Mouse (Mus musculus): Measurements from ENCODE around the gene Olfr305. TPM values are rescaled to one million over a fixed set of nuclear protein-coding genes. Genes with fewer than 3 reads are reported as not detected.
"Not testable (repeated sequence)": the region's sequence is repeated elsewhere in the genome, so short reads cannot be mapped to it uniquely, and the experiment has no call there.

Olfr305 gene
- polyA plus RNA-seq (2015; fragmentation: Nextera tagmentation; extraction: Ambion mirVana), result not detected in 2 replicates

DNA sequence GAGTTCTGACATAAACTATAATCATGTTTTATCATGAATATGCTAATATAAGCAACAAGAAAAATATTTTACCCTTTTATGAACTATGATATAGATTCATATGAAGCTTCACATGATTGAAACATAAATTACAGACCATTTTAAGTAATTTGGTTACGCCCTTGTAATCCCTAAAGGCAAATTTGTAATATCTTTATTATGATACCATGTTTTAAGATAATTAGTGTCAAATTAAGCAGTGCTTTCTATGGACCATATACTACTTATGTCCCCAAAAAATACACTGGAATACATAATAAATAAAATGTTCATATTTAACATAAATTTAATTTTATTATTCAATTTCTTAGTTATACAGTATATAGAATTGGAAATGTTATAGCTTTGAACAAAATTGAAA lies at the start of gene Olfr305:
Olfr305 (minus strand) TSS at position 101 of the 400 bp plus-strand sequence.
- H3K4me2 ChIP-seq, result no peak within 1 kb of the TSS
- no peak within 1 kb of the TSS for H3K4me3 ChIP-seq
- no peaks in the 10 kb centered on the region for H3K36me3 ChIP-seq
- no peak within 1 kb of the TSS for H3K27ac ChIP-seq
- H3K4me1 ChIP-seq, result no peaks in the 10 kb centered on the region
- 83% methylated on average over 1 of the region's 1 CpGs for WGBS
- H3K9me3 ChIP-seq, result no peaks in the 10 kb centered on the region
- H3K9ac ChIP-seq, result no peak within 1 kb of the TSS
- no peaks in the 10 kb centered on the region for H3K27me3 ChIP-seq
- ATAC-seq (ENCODE audit: insufficient number of reproducible peaks, low FRiP score, low TSS enrichment, low read depth), result no peak

DNA sequence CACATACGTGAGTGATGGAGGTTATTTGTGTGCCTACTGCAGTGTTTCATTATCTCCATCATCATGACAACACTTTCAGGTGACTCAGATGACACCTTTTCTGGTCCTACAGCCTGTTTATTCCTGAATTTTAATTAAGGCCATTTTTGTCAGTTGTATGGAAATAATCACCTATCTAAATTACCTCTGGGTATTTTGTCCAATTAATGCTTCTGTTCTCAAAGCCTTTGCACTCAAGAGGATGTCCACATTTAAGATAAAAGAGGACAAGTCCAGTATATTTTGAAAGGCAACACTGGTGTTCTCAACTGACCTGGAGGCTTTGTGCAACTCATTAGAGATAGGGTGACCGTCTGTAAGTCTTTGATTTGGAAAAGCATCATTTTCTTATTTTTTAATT lies 36.8 kb upstream of the Olfr305 start, which contains the start of gene Olfr301:
Olfr301 (plus strand) TSS at position 301 of the 400 bp plus-strand sequence.
- WGBS, result 76% methylated on average over 2 of the region's 2 CpGs
- H3K9me3 ChIP-seq, result no peaks in the 10 kb centered on the region
- H3K4me3 ChIP-seq, result no peak within 1 kb of the TSS
- no peak for ATAC-seq (ENCODE audit: insufficient number of reproducible peaks, low FRiP score, low TSS enrichment, low read depth)
- H3K36me3 ChIP-seq, result no peaks in the 10 kb centered on the region
- H3K27me3 ChIP-seq, result no peaks in the 10 kb centered on the region
- no peak within 1 kb of the TSS for H3K27ac ChIP-seq
- H3K4me2 ChIP-seq, result no peak within 1 kb of the TSS
- H3K9ac ChIP-seq, result no peak within 1 kb of the TSS
- no peaks in the 10 kb centered on the region for H3K4me1 ChIP-seq

DNA sequence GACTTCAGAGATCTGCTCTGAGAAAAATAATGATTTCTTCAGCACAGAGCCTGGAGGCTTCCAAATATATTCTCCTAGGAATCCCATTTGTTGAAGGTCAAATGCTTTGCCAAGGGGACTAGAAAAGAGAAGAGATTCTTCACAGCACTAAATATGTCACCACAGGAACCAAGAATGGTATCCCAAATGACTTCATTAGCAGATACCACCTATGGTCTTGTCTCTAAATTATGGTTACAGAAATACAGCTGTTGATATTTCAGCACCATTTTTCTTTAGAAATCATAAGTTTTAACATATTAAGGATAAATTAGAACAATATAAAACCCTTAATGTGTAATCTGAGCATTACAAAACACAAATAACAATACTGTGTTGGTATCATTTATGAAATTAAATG lies 31.0 kb upstream of the Olfr305 start, which contains the start of gene Olfr303:
Olfr303 (minus strand) TSS at position 101 of the 400 bp plus-strand sequence.
- no peak for ATAC-seq (ENCODE audit: insufficient number of reproducible peaks, low FRiP score, low TSS enrichment, low read depth)
- Histone ChIP-seq H3K27ac (no peak within 1 kb of the TSS), H3K36me3 (no peaks in the 10 kb centered on the region), H3K4me1 (no peaks in the 10 kb centered on the region), H3K9me3 (no peaks in the 10 kb centered on the region), H3K9ac (no peak within 1 kb of the TSS), H3K4me2 (no peak within 1 kb of the TSS), H3K4me3 (no peak within 1 kb of the TSS), H3K27me3 (no peaks in the 10 kb centered on the region)

DNA sequence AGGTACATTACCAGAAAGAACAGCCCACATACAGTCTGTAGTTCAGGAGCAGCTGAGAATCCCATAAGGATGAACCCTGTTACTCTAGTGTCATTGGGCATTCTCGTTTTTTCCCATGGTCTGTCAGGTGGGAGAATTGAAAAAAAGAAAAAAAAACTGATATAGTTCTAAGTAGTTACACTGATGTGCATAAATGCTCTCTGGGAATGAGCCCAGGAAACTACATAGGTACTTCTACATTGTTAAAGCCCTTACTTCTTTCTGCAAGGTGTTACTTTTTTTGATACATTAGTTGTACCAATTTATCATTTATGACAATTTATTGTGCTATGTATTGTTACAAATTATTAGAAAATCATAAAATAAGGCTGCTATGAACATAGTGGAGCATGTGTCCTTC lies 19.8 kb upstream of the Olfr305 start, which contains the start of gene Olfr304:
Olfr304 (minus strand) TSS at position 101 of the 400 bp plus-strand sequence.
- Histone ChIP-seq H3K27ac (no peak within 1 kb of the TSS), H3K4me3 (no peak within 1 kb of the TSS), H3K9ac (no peak within 1 kb of the TSS), H3K4me1 (no peaks in the 10 kb centered on the region), H3K36me3 (no peaks in the 10 kb centered on the region), H3K27me3 (no peaks in the 10 kb centered on the region), H3K9me3 (no peaks in the 10 kb centered on the region), H3K4me2 (no peak within 1 kb of the TSS)
- no peak for ATAC-seq (ENCODE audit: insufficient number of reproducible peaks, low FRiP score, low TSS enrichment, low read depth)
- WGBS, result 70% methylated on average over 1 of the region's 1 CpGs

DNA sequence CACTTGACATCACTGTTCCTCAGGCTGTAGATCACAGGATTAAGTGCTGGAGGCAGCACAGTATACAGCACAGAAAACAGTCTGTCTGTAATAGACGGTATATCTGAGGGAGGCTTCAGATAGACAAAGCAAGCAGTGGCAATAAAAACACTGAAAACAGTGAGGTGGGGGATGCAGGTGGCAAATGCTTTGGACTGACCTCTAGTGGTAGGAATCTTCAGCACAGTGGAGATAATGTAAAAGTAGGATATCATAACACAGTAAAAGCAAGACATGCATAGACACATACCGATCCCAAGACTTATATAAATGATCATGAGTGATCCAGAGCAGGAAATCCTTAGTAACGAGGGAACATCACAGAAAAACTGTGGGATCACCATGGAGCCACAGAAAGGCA lies 19.0 kb upstream of the Olfr305 start:
- Histone ChIP-seq H3K4me3 (no peak overlapping the region), H3K4me2 (no peak overlapping the region), H3K27ac (no peak overlapping the region), H3K36me3 (no peaks in the 10 kb centered on the region), H3K4me1 (no peaks in the 10 kb centered on the region), H3K9me3 (no peaks in the 10 kb centered on the region), H3K27me3 (no peaks in the 10 kb centered on the region), H3K9ac (no peak overlapping the region)
- no peak for ATAC-seq (ENCODE audit: insufficient number of reproducible peaks, low FRiP score, low TSS enrichment, low read depth)
- WGBS, result 67% methylated on average over 3 of the region's 3 CpGs

DNA sequence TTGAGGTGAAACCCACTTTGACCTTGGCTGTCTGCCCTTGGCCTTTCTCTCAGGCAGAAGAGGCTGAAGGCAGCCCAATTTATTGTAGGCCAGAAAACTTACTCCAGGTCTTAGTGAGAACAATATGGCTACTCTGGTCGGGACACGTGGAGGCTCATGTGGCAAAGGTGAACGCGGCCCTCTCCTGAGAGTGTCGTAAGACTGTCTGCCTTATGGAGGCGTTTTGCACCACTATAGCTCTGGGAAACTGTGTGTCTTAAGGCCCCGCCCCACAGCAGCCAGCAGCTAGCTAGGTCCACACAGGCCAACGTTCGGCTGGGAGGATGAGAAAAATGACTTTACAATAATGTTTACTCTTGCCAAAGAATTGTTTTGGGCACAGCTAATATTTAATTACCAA lies 20.4 kb downstream of the Olfr305 start:
- not testable (repeated sequence) for H3K36me3 ChIP-seq; H3K9ac ChIP-seq; H3K4me2 ChIP-seq; H3K4me3 ChIP-seq; H3K4me1 ChIP-seq; H3K27me3 ChIP-seq; H3K27ac ChIP-seq; H3K9me3 ChIP-seq; ATAC-seq (ENCODE audit: insufficient number of reproducible peaks, low FRiP score, low TSS enrichment, low read depth)
- WGBS, result 85% methylated on average over 9 of the region's 9 CpGs

DNA sequence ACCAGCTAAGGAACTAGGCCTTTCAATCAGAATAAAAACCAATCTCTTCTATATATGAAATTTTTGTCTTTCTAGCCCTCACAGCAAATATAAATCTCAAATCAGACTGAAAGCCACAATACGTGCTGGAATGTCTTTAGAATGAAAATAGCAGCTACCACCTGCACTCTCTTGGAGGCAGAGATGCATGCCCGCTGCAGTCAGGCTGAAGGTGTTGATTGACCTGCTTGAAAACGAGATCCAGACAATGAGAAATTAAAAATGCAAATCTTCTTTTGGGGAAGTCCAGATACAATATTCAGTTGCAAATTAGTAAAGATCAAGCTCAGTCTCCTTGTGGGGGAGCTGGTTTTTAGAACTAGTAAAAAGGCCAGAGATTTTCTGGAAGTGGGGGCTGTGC lies 22.5 kb downstream of the Olfr305 start:
- H3K36me3 ChIP-seq, result no peaks in the 10 kb centered on the region
- H3K27ac ChIP-seq, result no peak overlapping the region
- 70% methylated on average over 3 of the region's 3 CpGs for WGBS
- H3K4me1 ChIP-seq, result no peaks in the 10 kb centered on the region
- H3K27me3 ChIP-seq, result no peaks in the 10 kb centered on the region
- H3K9me3 ChIP-seq, result no peaks in the 10 kb centered on the region
- H3K4me3 ChIP-seq, result no peak overlapping the region
- no peak overlapping the region for H3K4me2 ChIP-seq
- no peak for ATAC-seq (ENCODE audit: insufficient number of reproducible peaks, low FRiP score, low TSS enrichment, low read depth)
- no peak overlapping the region for H3K9ac ChIP-seq

DNA sequence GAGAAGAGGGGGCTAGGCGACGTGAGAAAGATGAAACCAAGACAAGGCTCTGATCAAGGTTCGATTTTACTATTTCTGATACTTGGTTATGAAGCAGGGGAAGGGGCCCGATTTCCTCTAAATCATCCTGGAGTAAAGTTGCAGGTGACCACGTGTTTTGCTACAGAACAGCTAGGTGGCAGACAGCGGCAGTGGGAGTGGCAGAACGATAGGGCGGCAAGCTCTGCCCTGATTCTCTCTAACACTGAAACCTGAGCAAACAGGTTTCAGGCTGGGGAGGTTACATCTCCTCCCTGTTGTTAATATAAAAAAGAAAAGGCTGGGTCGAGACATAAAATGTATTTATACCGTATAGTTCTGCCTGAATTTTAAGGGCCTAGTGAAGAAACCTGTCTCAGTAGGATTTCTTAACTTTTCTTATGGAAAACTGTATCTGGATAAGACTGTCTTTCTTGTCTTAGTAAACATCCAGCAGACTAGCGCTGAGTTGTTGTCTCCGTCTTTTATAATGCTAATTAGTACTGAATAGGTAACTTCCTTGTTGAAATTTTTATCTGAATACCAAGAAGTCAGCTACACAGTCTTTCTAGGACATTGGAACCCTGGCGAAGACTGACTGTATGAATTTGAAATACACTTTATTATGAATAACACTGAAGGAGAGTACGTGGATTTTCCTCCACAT lies 23.7 kb downstream of the Olfr305 start:
- Histone ChIP-seq H3K4me3 (no peak overlapping the region), H3K9me3 (no peaks in the 10 kb centered on the region), H3K27ac (no peak overlapping the region), H3K36me3 (no peaks in the 10 kb centered on the region), H3K27me3 (no peaks in the 10 kb centered on the region), H3K4me2 (no peak overlapping the region), H3K4me1 (no peaks in the 10 kb centered on the region), H3K9ac (no peak overlapping the region)
- ATAC-seq (ENCODE audit: insufficient number of reproducible peaks, low FRiP score, low TSS enrichment, low read depth), result no peak
- 66% methylated on average over 14 of the region's 14 CpGs for WGBS

DNA sequence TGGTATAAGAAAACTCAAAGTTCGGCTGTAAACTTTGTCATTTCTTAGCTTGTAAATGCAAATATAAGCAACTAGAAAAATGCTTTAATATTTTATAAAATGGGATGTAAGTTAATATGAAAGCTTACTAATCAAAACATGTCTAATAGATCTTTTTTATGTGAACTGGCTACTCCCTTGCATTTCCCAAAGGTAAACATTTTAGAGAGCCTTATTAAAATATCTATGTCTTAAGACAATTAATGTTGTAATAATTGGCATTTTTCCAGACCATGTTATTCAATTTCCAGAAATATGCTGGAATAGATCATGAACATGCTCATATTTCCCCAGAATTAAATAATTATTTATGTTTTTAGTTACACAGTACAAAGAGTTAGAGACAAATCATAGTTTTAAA lies 29.2 kb downstream of the Olfr305 start, which contains the start of gene Olfr307:
Olfr307 (minus strand) TSS at position 101 of the 400 bp plus-strand sequence.
- ATAC-seq (ENCODE audit: insufficient number of reproducible peaks, low FRiP score, low TSS enrichment, low read depth), result no peak
- WGBS, result 61% methylated on average over 1 of the region's 1 CpGs
- no peaks in the 10 kb centered on the region for H3K36me3 ChIP-seq
- no peak within 1 kb of the TSS for H3K4me2 ChIP-seq
- H3K9ac ChIP-seq, result no peak within 1 kb of the TSS
- no peak within 1 kb of the TSS for H3K27ac ChIP-seq
- H3K9me3 ChIP-seq, result no peaks in the 10 kb centered on the region
- H3K4me1 ChIP-seq, result no peaks in the 10 kb centered on the region
- H3K27me3 ChIP-seq, result no peaks in the 10 kb centered on the region
- no peak within 1 kb of the TSS for H3K4me3 ChIP-seq

DNA sequence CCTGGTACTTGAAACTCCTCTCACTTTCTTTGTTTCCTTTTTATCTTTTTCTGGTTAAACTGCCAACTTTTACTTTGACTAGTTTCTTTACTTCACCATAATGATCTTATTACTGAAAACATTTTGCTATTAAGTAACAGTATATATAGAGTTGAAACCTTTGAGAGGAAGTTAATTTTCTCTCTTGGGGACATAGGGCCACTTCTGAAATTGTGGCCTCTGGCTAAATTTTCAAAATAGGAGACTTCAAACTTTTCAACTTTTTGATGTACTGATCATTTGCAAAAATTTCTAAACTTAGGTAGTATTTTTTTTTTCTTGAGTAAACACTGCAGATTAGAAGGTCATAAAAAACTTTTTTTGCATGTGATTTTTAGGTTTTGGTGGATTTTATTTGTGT lies 41.2 kb downstream of the Olfr305 start, which contains the start of gene Olfr308:
Olfr308 (minus strand) TSS at position 101 of the 400 bp plus-strand sequence.
- Histone ChIP-seq H3K4me3 (no peak within 1 kb of the TSS), H3K27ac (no peak within 1 kb of the TSS), H3K4me1 (no peaks in the 10 kb centered on the region), H3K36me3 (no peaks in the 10 kb centered on the region), H3K27me3 (no peaks in the 10 kb centered on the region), H3K9ac (no peak within 1 kb of the TSS), H3K4me2 (no peak within 1 kb of the TSS), H3K9me3 (no peaks in the 10 kb centered on the region)
- no peak for ATAC-seq (ENCODE audit: insufficient number of reproducible peaks, low FRiP score, low TSS enrichment, low read depth)

DNA sequence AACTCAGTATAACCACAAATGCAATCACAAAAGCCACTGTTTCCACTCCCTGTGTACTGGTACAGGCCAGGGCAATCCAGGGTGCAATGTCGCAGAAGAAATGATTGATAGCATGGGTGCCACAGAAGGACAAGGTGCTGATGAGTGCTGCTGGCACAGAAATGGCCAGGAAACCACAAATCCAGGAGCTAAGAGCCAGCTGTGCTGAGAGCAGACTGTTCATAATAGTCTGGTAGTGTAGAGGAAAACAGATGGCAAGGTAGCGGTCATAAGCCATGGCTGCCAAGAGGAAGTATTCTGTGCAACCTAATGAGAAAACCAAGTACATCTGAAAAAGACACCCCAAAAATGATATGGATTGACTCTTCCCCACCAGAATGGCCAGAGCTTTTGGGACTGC lies 45.4 kb downstream of the Olfr305 start:
- 83% methylated on average over 2 of the region's 2 CpGs for WGBS
- Histone ChIP-seq H3K4me2 (no peak overlapping the region), H3K9me3 (no peaks in the 10 kb centered on the region), H3K9ac (no peak overlapping the region), H3K27ac (no peak overlapping the region), H3K27me3 (no peaks in the 10 kb centered on the region), H3K4me1 (no peaks in the 10 kb centered on the region), H3K36me3 (no peaks in the 10 kb centered on the region), H3K4me3 (no peak overlapping the region)
- no peak for ATAC-seq (ENCODE audit: insufficient number of reproducible peaks, low FRiP score, low TSS enrichment, low read depth)

DNA sequence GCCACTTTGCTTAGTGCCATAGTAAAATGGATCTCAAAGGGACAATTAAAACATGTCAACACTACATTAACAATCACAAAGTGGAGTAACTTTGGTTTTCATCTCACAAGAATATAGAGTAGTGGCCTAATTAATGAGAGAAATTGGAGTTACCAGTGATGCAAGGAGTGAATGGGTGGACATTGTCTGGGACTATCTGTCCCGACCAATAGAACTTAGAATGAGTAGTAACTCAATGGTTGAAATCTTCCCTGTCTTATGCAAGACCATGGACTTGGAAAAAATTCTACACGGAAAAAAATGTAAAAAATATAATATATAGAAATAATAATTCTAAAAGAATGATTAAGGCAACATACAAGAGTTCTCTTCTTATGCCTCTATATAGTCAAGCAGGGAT lies 53.1 kb downstream of the Olfr305 start, which contains the start of gene Olfr309:
Olfr309 (minus strand) TSS at position 101 of the 400 bp plus-strand sequence.
- ATAC-seq (ENCODE audit: insufficient number of reproducible peaks, low FRiP score, low TSS enrichment, low read depth), result no peak
- no peaks in the 10 kb centered on the region for H3K27me3 ChIP-seq
- H3K9ac ChIP-seq, result no peak within 1 kb of the TSS
- H3K4me2 ChIP-seq, result no peak within 1 kb of the TSS
- no peak within 1 kb of the TSS for H3K4me3 ChIP-seq
- H3K4me1 ChIP-seq, result no peaks in the 10 kb centered on the region
- no peak within 1 kb of the TSS for H3K27ac ChIP-seq
- H3K36me3 ChIP-seq, result no peaks in the 10 kb centered on the region
- no peaks in the 10 kb centered on the region for H3K9me3 ChIP-seq
- WGBS, result 67% methylated on average over 2 of the region's 2 CpGs
